Mouse (Mus musculus) liver, adult 2 months (tissue): Measurements from ENCODE around the gene Fbxo22.

Experiments
- CTCF ChIP-seq: fragments of 200-500 bp; IDR thresholded peaks from 2 replicates; pipeline ENCODE4 v1.5.1; 2011; ENCODE audit warnings: low read depth, low read length, control low read depth
- POLR2A ChIP-seq: fragments of 200-500 bp; IDR thresholded peaks from 2 replicates; pipeline ENCODE4 v1.6.1; 2011; ENCODE audit warnings: low read length, control low read depth; ENCODE audit not compliant: insufficient read depth; ENCODE audit errors: extremely low read depth

DNA sequence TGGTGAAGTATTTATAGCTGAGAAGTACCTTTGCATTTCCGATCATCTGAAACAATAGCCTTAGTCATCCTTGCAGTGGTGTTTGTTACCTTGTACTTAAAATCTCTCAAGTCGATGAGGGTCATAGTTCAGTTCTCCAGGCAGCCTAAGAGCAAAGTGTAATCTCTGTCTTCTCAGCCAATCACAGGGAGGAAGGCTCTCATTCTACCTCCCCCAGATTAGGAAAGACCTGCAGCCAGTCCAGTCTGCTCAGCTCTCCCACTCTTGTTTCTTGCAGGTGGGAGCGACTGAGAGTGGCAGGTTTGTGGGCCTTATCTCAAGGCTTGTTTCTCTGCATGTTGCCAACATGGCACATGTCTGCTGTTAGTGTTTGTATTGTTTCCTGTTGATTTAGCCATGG lies 6.3 kb downstream of the Fbxo22 start:
- TF ChIP-seq POLR2A: no peak
- TF ChIP-seq CTCF: no peak
